Mouse (Mus musculus) kidney, adult 8-10 months (tissue): Measurements from ENCODE around the gene Calm1.
A peak's percentile ranks its signal among the peaks of the same experiment; 100 is the strongest.
"Not testable (repeated sequence)": the region's sequence is repeated elsewhere in the genome, so short reads cannot be mapped to it uniquely, and the experiment has no call there.

Source experiments
- DNase-seq, 2 experiments: peaks; one replicate each; pipeline ENCODE4 v3.0.0; 2022

Calm1 gene

GRCm38 (mm10) chr12:100196786-100197185 lies 2.4 kb upstream of the Calm1 start:
- DNase-seq: no peak

GRCm38 (mm10) chr12:100199891-100200644 lies 833 bp downstream of the Calm1 start:
- peak; percentile 38 to 54 for DNase-seq

GRCm38 (mm10) chr12:100200645-100201362 lies 1.6 kb downstream of the Calm1 start:
- peak in 1 of 2 experiments; percentile 28 for DNase-seq

GRCm38 (mm10) chr12:100201363-100201711 lies 2.1 kb downstream of the Calm1 start:
- no peak for DNase-seq

- DNase-seq: peak; percentile 91 to 96
Observed at GRCm38 (mm10) chr12:100201838-100202237, 2.6 kb downstream of the Calm1 start.

GRCm38 (mm10) chr12:100203759-100204158 lies 4.5 kb downstream of the Calm1 start:
- DNase-seq: no peak

GRCm38 (mm10) chr12:100205156-100205555 lies 5.9 kb downstream of the Calm1 start:
- DNase-seq: no peak

GRCm38 (mm10) chr12:100206521-100206920 lies 7.3 kb downstream of the Calm1 start:
- DNase-seq: no peak

- DNase-seq: no peak
Observed at GRCm38 (mm10) chr12:100206926-100207325, 7.7 kb downstream of the Calm1 start.

GRCm38 (mm10) chr12:100209701-100210478 lies 10.7 kb downstream of the Calm1 start:
- no peak for DNase-seq

- DNase-seq: no peak
Observed at GRCm38 (mm10) chr12:100210973-100211372, 11.7 kb downstream of the Calm1 start.

- no peak for DNase-seq
Observed at GRCm38 (mm10) chr12:100211453-100212185, 12.4 kb downstream of the Calm1 start.

- DNase-seq: no peak
Observed at GRCm38 (mm10) chr12:100212397-100212796, 13.2 kb downstream of the Calm1 start.

GRCm38 (mm10) chr12:100213162-100213561 lies 13.9 kb downstream of the Calm1 start:
- no peak for DNase-seq

- no peak for DNase-seq
Observed at GRCm38 (mm10) chr12:100214156-100214555, 14.9 kb downstream of the Calm1 start.

GRCm38 (mm10) chr12:100214738-100215137 lies 15.5 kb downstream of the Calm1 start:
- DNase-seq: peak; percentile 68 to 81

- DNase-seq: not testable (repeated sequence)
Observed at GRCm38 (mm10) chr12:100217087-100217486, 17.9 kb downstream of the Calm1 start.

- DNase-seq: no peak
Observed at GRCm38 (mm10) chr12:100220012-100220411, 20.8 kb downstream of the Calm1 start.

GRCm38 (mm10) chr12:100221608-100222321 lies 22.5 kb downstream of the Calm1 start:
- no peak for DNase-seq

GRCm38 (mm10) chr12:100222322-100222993 lies 23.2 kb downstream of the Calm1 start:
- no peak for DNase-seq

GRCm38 (mm10) chr12:100223531-100223930 lies 24.3 kb downstream of the Calm1 start:
- DNase-seq: no peak
